Mouse (Mus musculus): ENCODE data around the gene Acbd5.

DNA sequence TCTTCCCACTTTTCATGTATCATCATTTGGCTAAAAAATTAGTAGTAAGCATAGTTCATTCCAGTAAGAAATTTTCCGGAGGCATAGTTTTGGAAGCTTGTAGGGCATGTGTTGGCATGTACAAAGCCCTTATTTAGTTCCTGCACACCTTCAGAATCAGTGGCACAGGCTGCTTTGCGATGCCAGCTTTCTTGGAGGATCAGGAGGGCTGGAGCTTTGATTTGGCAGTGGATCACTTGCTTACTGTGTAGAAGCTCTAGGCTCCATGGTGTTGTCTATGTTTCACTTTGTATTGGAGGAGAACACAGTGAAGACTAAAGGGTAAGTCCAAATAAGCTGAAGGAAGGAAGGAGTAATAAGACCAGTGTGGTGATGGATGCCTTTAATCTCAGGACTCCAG lies 2.5 kb downstream of the Acbd5 start:
- TF ChIP-seq CTCF (IDR thresholded peaks at IDR 0.05; ENCODE audit: insufficient read depth, low read length) (no peak), POLR2A (IDR thresholded peaks at IDR 0.05; ENCODE audit: borderline replicate concordance, extremely low read depth, low read depth, low read length) (no peak)
